Mouse (Mus musculus) MEL (cell line): ENCODE data around the gene Spdye4b. TPM values are rescaled to one million over a fixed set of nuclear protein-coding genes. Genes with fewer than 3 reads are reported as not detected.
A peak's percentile ranks its signal among the peaks of the same experiment; 100 is the strongest.

ENCODE experiments used
- DNase-seq: peaks from one replicate; pipeline ENCODE4 v3.0.0; 2011; ENCODE audit warnings: low read depth, low spot score
- H3K27ac ChIP-seq: 2 replicates; pipeline ENCODE4 v1.5.1; 2012; ENCODE audit warnings: low read depth, mild to moderate bottlenecking, control low read depth, low read length, moderate library complexity; ENCODE audit not compliant: control insufficient read depth
- H3K27me3 ChIP-seq, 2 experiments: fragments of 150-350 bp in 1 of 2; sonication (generic) in 1 of 2; 2 replicates each; pipeline ENCODE4 v1.6.1; 2012; ENCODE audit warnings: low read length in 2 of 2, mild to moderate bottlenecking in 2 of 2, improper control_type of control experiment in 1 of 2, moderate library complexity in 1 of 2; ENCODE audit not compliant: insufficient read depth in 2 of 2, control insufficient read depth in 1 of 2
- H3K36me3 ChIP-seq, 2 experiments: 2 replicates each; pipeline ENCODE4 v1.6.1; 2012 to 2014; ENCODE audit warnings: low read length in 2 of 2, improper control_type of control experiment in 1 of 2, inconsistent platforms in 1 of 2, mild to moderate bottlenecking in 1 of 2; ENCODE audit not compliant: insufficient read depth in 2 of 2, control insufficient read depth in 1 of 2
- H3K4me1 ChIP-seq, 2 experiments: fragments of 150-350 bp in 1 of 2; sonication (generic) in 1 of 2; 2 replicates each; pipeline ENCODE4 v1.6.1; 2012; ENCODE audit warnings: low read length in 2 of 2, improper control_type of control experiment in 1 of 2, mild to moderate bottlenecking in 1 of 2; ENCODE audit not compliant: insufficient read depth in 2 of 2, control insufficient read depth in 1 of 2
- H3K4me3 ChIP-seq, 2 experiments: fragments of 150-350 bp in 1 of 2; sonication (generic) in 1 of 2; 2 replicates each; pipeline ENCODE4 v1.5.1; 2012; ENCODE audit warnings: low read depth in 2 of 2, low read length in 2 of 2, mild to moderate bottlenecking in 2 of 2, moderate library complexity in 2 of 2, control low read depth in 1 of 2, improper control_type of control experiment in 1 of 2; ENCODE audit not compliant: control insufficient read depth in 1 of 2, insufficient read depth in 1 of 2
- H3K79me2 ChIP-seq: 2 replicates; pipeline ENCODE4 v1.6.1; 2012; ENCODE audit warnings: mild to moderate bottlenecking, low read length, moderate library complexity; ENCODE audit not compliant: control insufficient read depth, poor library complexity, insufficient read depth
- H3K9ac ChIP-seq: 2 replicates; pipeline ENCODE4 v1.6.1; 2012; ENCODE audit warnings: low read depth, mild to moderate bottlenecking, control low read depth, low read length, moderate library complexity; ENCODE audit not compliant: control insufficient read depth, poor library complexity, severe bottlenecking
- H3K9me3 ChIP-seq: fragments of 150-350 bp; sonication (generic); replicated peaks from 2 replicates; pipeline ENCODE4 v1.6.1; 2012; ENCODE audit warnings: mild to moderate bottlenecking, low read length, improper control_type of control experiment, moderate library complexity; ENCODE audit not compliant: insufficient read depth
- CHD1 ChIP-seq: IDR thresholded peaks from 2 replicates; pipeline ENCODE4 v1.6.1; 2012; ENCODE audit warnings: low read depth, mild to moderate bottlenecking, inconsistent platforms, low read length, improper control_type of control experiment
- CTCF ChIP-seq, 3 experiments: IDR thresholded peaks in 2 of 3; conservative IDR thresholded peaks in 1 of 3; 2 replicates each; pipeline ENCODE4 v1.5.1; 2011 to 2012; ENCODE audit warnings: low read length in 3 of 3, low read depth in 2 of 3, mild to moderate bottlenecking in 2 of 3, improper control_type of control experiment in 1 of 3, inconsistent platforms in 1 of 3, mixed read lengths in 1 of 3, moderate library complexity in 1 of 3; ENCODE audit not compliant: control insufficient read depth in 1 of 3, insufficient read depth in 1 of 3, poor library complexity in 1 of 3, severe bottlenecking in 1 of 3
- ETS1 ChIP-seq: IDR thresholded peaks from 2 replicates; pipeline ENCODE4 v1.6.1; 2012; ENCODE audit warnings: low read depth, mild to moderate bottlenecking, inconsistent platforms, low read length, improper control_type of control experiment, moderate library complexity
- GABPA ChIP-seq: IDR thresholded peaks from 2 replicates; pipeline ENCODE4 v1.6.1; 2012; ENCODE audit warnings: low read depth, mild to moderate bottlenecking, inconsistent platforms, low read length, improper control_type of control experiment, moderate library complexity
- GATA1 ChIP-seq: IDR thresholded peaks from 2 replicates; pipeline ENCODE4 v1.6.1; 2011; ENCODE audit warnings: low read depth, low read length, improper control_type of control experiment
- MAFK ChIP-seq: IDR thresholded peaks from 2 replicates; pipeline ENCODE4 v1.6.1; 2011; ENCODE audit warnings: low read depth, mild to moderate bottlenecking, low read length, improper control_type of control experiment, borderline replicate concordance
- MAX ChIP-seq: IDR thresholded peaks from 2 replicates; pipeline ENCODE4 v1.6.1; 2011; ENCODE audit warnings: low read length, improper control_type of control experiment
- MXI1 ChIP-seq: IDR thresholded peaks from 2 replicates; pipeline ENCODE4 v1.6.1; 2011; ENCODE audit warnings: mild to moderate bottlenecking, low read depth, low read length, improper control_type of control experiment
- NELFE ChIP-seq: IDR thresholded peaks from 2 replicates; pipeline ENCODE4 v1.6.1; 2011; ENCODE audit warnings: low read depth, low read length, improper control_type of control experiment
- POLR2AphosphoS5 ChIP-seq: IDR thresholded peaks from 2 replicates; pipeline ENCODE4 v1.6.1; 2012; ENCODE audit warnings: low read depth, borderline replicate concordance, mild to moderate bottlenecking, inconsistent platforms, low read length, moderate library complexity, mixed read lengths
- RAD21 ChIP-seq: IDR thresholded peaks from 2 replicates; pipeline ENCODE4 v1.6.1; 2011; ENCODE audit warnings: mild to moderate bottlenecking, low read depth, low read length, improper control_type of control experiment
- SIN3A ChIP-seq: IDR thresholded peaks from 2 replicates; pipeline ENCODE4 v1.6.1; 2012; ENCODE audit warnings: low read length, improper control_type of control experiment, inconsistent platforms
- SMC3 ChIP-seq: IDR thresholded peaks from 2 replicates; pipeline ENCODE4 v1.6.1; 2011; ENCODE audit warnings: low read depth, low read length, improper control_type of control experiment
- TBP ChIP-seq: IDR thresholded peaks from 2 replicates; pipeline ENCODE4 v1.8.0; 2011; ENCODE audit warnings: low read depth, low read length, improper control_type of control experiment
- UBTF ChIP-seq: IDR thresholded peaks from 2 replicates; pipeline ENCODE4 v1.6.1; 2012; ENCODE audit warnings: low read depth, mild to moderate bottlenecking, inconsistent platforms, low read length, improper control_type of control experiment, moderate library complexity, borderline replicate concordance; ENCODE audit not compliant: insufficient read depth
- ZC3H11A ChIP-seq: IDR thresholded peaks from 2 replicates; pipeline ENCODE4 v1.6.1; 2012; ENCODE audit warnings: low read depth, mild to moderate bottlenecking, inconsistent platforms, low read length, improper control_type of control experiment
- ZMIZ1 ChIP-seq: IDR thresholded peaks from 2 replicates; pipeline ENCODE4 v1.6.1; 2012; ENCODE audit warnings: low read depth, mild to moderate bottlenecking, inconsistent platforms, low read length, improper control_type of control experiment, moderate library complexity
- polyA plus RNA-seq, 2 experiments: library from polyadenylated mRNA; stranded (reverse) in 1 of 2; unstranded in 1 of 2; fragments of >175 nt in 1 of 2; fragments of >200 nt in 1 of 2; gene quantifications; 2 replicates each; pipeline versions ENCODE4 v1.2.1 to v1.2.4; 2012; ENCODE audit warnings: low replicate concordance in 2 of 2, low read depth in 1 of 2; ENCODE audit not compliant: insufficient read length in 2 of 2, insufficient read depth in 1 of 2, missing spikeins in 1 of 2
- total RNA-seq: library from RNA; depleted of rRNA; stranded (reverse); fragments of 300-350 nt; gene quantifications from 2 replicates; pipeline ENCODE4 v1.2.3, GENCODE M21; 2012

The Spdye4b gene
- total and polyA plus RNA-seq, 3 experiments: not detected

DNA sequence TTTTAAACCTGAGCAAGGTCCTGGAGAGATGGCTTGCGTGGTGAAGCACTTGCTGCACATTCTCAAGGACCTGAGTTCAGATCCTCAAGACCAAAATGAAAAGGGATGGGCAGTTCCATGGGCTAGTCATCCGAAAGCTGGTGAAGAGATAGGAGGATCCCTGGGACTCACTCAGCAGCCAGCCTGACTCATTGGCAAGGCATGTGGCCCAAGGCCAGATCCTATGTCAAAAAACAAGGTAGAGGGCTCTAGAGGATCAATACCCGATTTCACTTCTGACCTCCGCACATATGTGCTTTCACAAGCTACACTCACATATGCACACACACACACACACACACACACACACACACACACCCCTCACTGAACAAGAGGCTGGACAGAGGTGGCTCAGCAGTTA is 15.7 kb downstream of the Spdye4b start:
- Histone ChIP-seq H3K79me2 (no peaks in the 10 kb centered on the region), H3K4me3 (no peak overlapping the region), H3K36me3 (no peaks in the 10 kb centered on the region), H3K27me3 (peaks cover 0 to 5% of the 10 kb centered on the region in 2 experiments; a peak in 1 of 4 replicates), H3K4me1 (no peaks in the 10 kb centered on the region), H3K9ac (no peak overlapping the region), H3K27ac (no peak overlapping the region), H3K9me3 (no peaks in the 10 kb centered on the region)
- TF ChIP-seq SMC3 (no peak), MAX (no peak), NELFE (no peak), CHD1 (no peak), GABPA (no peak), ZMIZ1 (no peak), SIN3A (no peak), POLR2AphosphoS5 (no peak), GATA1 (no peak), ETS1 (no peak), MXI1 (no peak)
- DNase-seq: no peak

DNA sequence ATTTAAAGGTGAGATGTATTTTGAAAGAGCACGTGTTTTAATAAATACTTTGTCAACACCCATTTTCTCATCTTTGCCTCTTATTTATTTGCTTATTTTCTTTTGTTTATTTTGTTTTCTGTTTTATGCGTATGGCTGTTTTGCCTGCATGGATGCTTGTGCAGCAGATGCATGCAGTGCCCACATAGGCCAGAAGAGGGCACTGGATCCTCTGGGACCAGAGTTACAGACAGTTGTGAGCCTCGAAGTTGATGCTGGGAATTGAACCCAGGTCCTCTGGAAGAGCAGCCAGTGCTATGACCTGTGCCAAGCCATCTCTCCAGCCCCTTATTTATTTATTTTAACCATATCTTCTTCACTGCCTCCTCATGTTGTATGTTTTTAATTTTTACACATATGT is 24.2 kb downstream of the Spdye4b start:
- no peaks in the 10 kb centered on the region for H3K79me2 ChIP-seq
- H3K9ac ChIP-seq: no peak overlapping the region
- H3K27me3 ChIP-seq: no peaks in the 10 kb centered on the region; a peak in 2 of 4 replicates
- no peak for TF ChIP-seq ZMIZ1
- TF ChIP-seq RAD21: peak; percentile 62
- peak; percentile 54 for TF ChIP-seq ZC3H11A
- peak; percentile 63 to 68 (median 66) for TF ChIP-seq CTCF (IDR thresholded peaks at IDR 0.05 in 2 of 3, conservative IDR thresholded peaks at IDR 0.05 in 1 of 3; ENCODE audit: control insufficient read depth in 1 of 3, insufficient read depth in 1 of 3, low read depth in 2 of 3, low read length in 3 of 3, poor library complexity in 1 of 3, severe bottlenecking in 1 of 3)
- TF ChIP-seq SMC3: peak; percentile 69
- no peak for TF ChIP-seq MAFK
- TF ChIP-seq ETS1: no peak
- TF ChIP-seq UBTF: no peak
- DNase-seq: peak; percentile 41
- H3K4me3 ChIP-seq: no peak overlapping the region
- H3K9me3 ChIP-seq: no peaks in the 10 kb centered on the region
- no peak overlapping the region for H3K27ac ChIP-seq
- no peaks in the 10 kb centered on the region for H3K4me1 ChIP-seq
- no peaks in the 10 kb centered on the region for H3K36me3 ChIP-seq

DNA sequence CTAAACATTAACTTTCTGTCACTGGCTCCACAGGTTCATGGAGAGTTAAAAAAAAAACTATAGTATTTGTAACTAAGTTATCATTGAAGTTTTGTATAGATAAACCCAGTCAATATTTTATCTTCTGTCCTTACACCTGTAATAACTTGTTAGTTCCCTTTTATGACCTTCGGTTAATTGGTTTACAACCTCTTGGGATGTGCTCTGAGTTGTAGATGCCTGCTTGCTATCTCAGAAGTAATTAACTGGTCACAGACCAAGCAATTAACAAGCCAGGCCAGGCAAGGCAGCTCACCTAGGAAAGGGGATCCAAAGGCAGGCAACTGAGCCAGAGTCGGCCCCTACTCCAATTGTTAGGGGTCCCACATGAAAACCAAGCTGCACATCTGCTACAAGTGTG is 33.0 kb downstream of the Spdye4b start:
- Histone ChIP-seq H3K27ac (no peak overlapping the region), H3K79me2 (no peaks in the 10 kb centered on the region)

More for the DNA sequence above, 33.0 kb downstream of the Spdye4b start:
- DNase-seq: no peak
- H3K4me1 ChIP-seq: no peaks in the 10 kb centered on the region
- H3K9ac ChIP-seq: no peak overlapping the region
- H3K9me3 ChIP-seq: no peaks in the 10 kb centered on the region
- no peak overlapping the region for H3K4me3 ChIP-seq
- H3K27me3 ChIP-seq: peaks cover 0 to 3% of the 10 kb centered on the region in 2 experiments; a peak in 3 of 4 replicates
- no peak for TF ChIP-seq CHD1
- no peak for TF ChIP-seq GATA1
- no peak for TF ChIP-seq TBP
- H3K36me3 ChIP-seq: no peaks in the 10 kb centered on the region
